Mouse (Mus musculus): Measurements from ENCODE around the gene Trpm4. TPM values are rescaled to one million over a fixed set of nuclear protein-coding genes. Genes with fewer than 3 reads are reported as not detected.
"Not testable (repeated sequence)": the region's sequence is repeated elsewhere in the genome, so short reads cannot be mapped to it uniquely, and the experiment has no call there.

Gene Trpm4
- polyA plus RNA-seq, 1 experiment, result 7.6 TPM

GRCm38 (mm10) chr7:45263006-45263607 is 70.5 kb downstream of the Trpm4 start:
- H3K36me3 ChIP-seq (replicated peaks; ENCODE audit: low read length), result no peaks in the 10 kb centered on the region
- peaks cover 59% of the 10 kb centered on the region for H3K27me3 ChIP-seq (replicated peaks)
- peaks cover 49% of the 10 kb centered on the region for H3K4me1 ChIP-seq
- TF ChIP-seq GATA1 (IDR thresholded peaks at IDR 0.05; ENCODE audit: borderline replicate concordance, low read length) (no peak), FLI1 (IDR thresholded peaks at IDR 0.05; ENCODE audit: low read length) (no peak)
- H3K9me3 ChIP-seq, result no peaks in the 10 kb centered on the region
- H3K4me3 ChIP-seq (replicated peaks), result no peak overlapping the region

- peak overlapping the region; percentile 2 for H3K4me3 ChIP-seq (replicated peaks)
- no peak for TF ChIP-seq FLI1 (IDR thresholded peaks at IDR 0.05; ENCODE audit: low read length)
- TF ChIP-seq GATA1 (IDR thresholded peaks at IDR 0.05; ENCODE audit: borderline replicate concordance, low read length), result no peak
- H3K4me1 ChIP-seq, result peaks cover 48% of the 10 kb centered on the region
- H3K27me3 ChIP-seq (replicated peaks), result peaks cover 60% of the 10 kb centered on the region
- no peaks in the 10 kb centered on the region for H3K36me3 ChIP-seq (replicated peaks; ENCODE audit: low read length)
- no peaks in the 10 kb centered on the region for H3K9me3 ChIP-seq
These were observed 71.3 kb downstream of the Trpm4 start for GRCm38 (mm10) chr7:45262266-45262665.

- Histone ChIP-seq H3K36me3 (replicated peaks; ENCODE audit: low read length) (no peaks in the 10 kb centered on the region), H3K9me3 (no peaks in the 10 kb centered on the region), H3K27me3 (replicated peaks) (peaks cover 57% of the 10 kb centered on the region), H3K4me3 (replicated peaks) (no peak overlapping the region), H3K4me1 (peaks cover 51% of the 10 kb centered on the region)
- TF ChIP-seq FLI1 (IDR thresholded peaks at IDR 0.05; ENCODE audit: low read length) (no peak), GATA1 (IDR thresholded peaks at IDR 0.05; ENCODE audit: borderline replicate concordance, low read length) (no peak)
These were observed 74.3 kb downstream of the Trpm4 start for GRCm38 (mm10) chr7:45259281-45259680.

GRCm38 (mm10) chr7:45257063-45257840 is 76.3 kb downstream of the Trpm4 start:
- Histone ChIP-seq H3K36me3 (replicated peaks; ENCODE audit: low read length) (no peaks in the 10 kb centered on the region), H3K4me3 (replicated peaks) (no peak overlapping the region), H3K4me1 (peaks cover 39% of the 10 kb centered on the region), H3K9me3 (no peaks in the 10 kb centered on the region), H3K27me3 (replicated peaks) (peaks cover 50% of the 10 kb centered on the region)
- TF ChIP-seq GATA1 (IDR thresholded peaks at IDR 0.05; ENCODE audit: borderline replicate concordance, low read length), result no peak
- no peak for TF ChIP-seq FLI1 (IDR thresholded peaks at IDR 0.05; ENCODE audit: low read length)

GRCm38 (mm10) chr7:45255822-45256221 is 77.8 kb downstream of the Trpm4 start:
- H3K36me3 ChIP-seq (replicated peaks; ENCODE audit: low read length); H3K9me3 ChIP-seq; H3K4me3 ChIP-seq (replicated peaks): not testable (repeated sequence)
- Histone ChIP-seq H3K4me1 (peaks cover 26% of the 10 kb centered on the region; the same call in 1 of the 2 replicates), H3K27me3 (replicated peaks) (peaks cover 42% of the 10 kb centered on the region)

- Histone ChIP-seq H3K9me3 (no peaks in the 10 kb centered on the region), H3K36me3 (replicated peaks; ENCODE audit: low read length) (no peaks in the 10 kb centered on the region), H3K4me1 (peaks cover 10% of the 10 kb centered on the region; the same call in 1 of the 2 replicates), H3K27me3 (replicated peaks) (peaks cover 22% of the 10 kb centered on the region), H3K4me3 (replicated peaks) (no peak overlapping the region)
- TF ChIP-seq FLI1 (IDR thresholded peaks at IDR 0.05; ENCODE audit: low read length) (no peak), GATA1 (IDR thresholded peaks at IDR 0.05; ENCODE audit: borderline replicate concordance, low read length) (no peak)
These were observed 79.8 kb downstream of the Trpm4 start for GRCm38 (mm10) chr7:45253806-45254205.

Other genes starting within 250 kb of the Trpm4 start
- 1.7 TPM in 1 of 2 replicates, not detected in the other for gene Rcn3, start 241.6 kb downstream of the Trpm4 start, polyA plus RNA-seq (2012; ENCODE audit: insufficient read depth, low replicate concordance)
- gene Fcgrt, start 229.9 kb downstream of the Trpm4 start, polyA plus RNA-seq (2012; ENCODE audit: insufficient read depth, low replicate concordance), result 28.9 and 70.0 TPM in 2 replicates
- gene Rps11, start 209.3 kb downstream of the Trpm4 start, polyA plus RNA-seq (2012; ENCODE audit: insufficient read depth, low replicate concordance), result 39.7 and 217 TPM in 2 replicates
- 3,981 and 5,869 TPM in 2 replicates for gene Rpl13a, start 205.0 kb downstream of the Trpm4 start, polyA plus RNA-seq (2012; ENCODE audit: insufficient read depth, low replicate concordance)
- gene Gm45713, start 197.5 kb downstream of the Trpm4 start, polyA plus RNA-seq (2012; ENCODE audit: insufficient read depth, low replicate concordance), result 2.1 and 9.4 TPM in 2 replicates
- gene Flt3l, start 197.3 kb downstream of the Trpm4 start, polyA plus RNA-seq (2012; ENCODE audit: insufficient read depth, low replicate concordance), result 78.6 and 81.1 TPM in 2 replicates
- gene Pih1d1, start 179.5 kb downstream of the Trpm4 start, polyA plus RNA-seq (2012; ENCODE audit: insufficient read depth, low replicate concordance), result 35.3 and 64.9 TPM in 2 replicates
- gene Aldh16a1, start 179.2 kb downstream of the Trpm4 start, polyA plus RNA-seq (2012; ENCODE audit: insufficient read depth, low replicate concordance), result 56.7 and 76.4 TPM in 2 replicates
- 0.06 TPM in 1 of 2 replicates, not detected in the other for gene Slc17a7, start 169.8 kb downstream of the Trpm4 start, polyA plus RNA-seq (2012; ENCODE audit: insufficient read depth, low replicate concordance)
- not detected in 2 replicates for gene Gfy, start 154.2 kb downstream of the Trpm4 start, polyA plus RNA-seq (2012; ENCODE audit: insufficient read depth, low replicate concordance)
- not detected in 2 replicates for gene Pth2, start 152.8 kb downstream of the Trpm4 start, polyA plus RNA-seq (2012; ENCODE audit: insufficient read depth, low replicate concordance)
- not detected in 2 replicates for gene Ccdc155, start 128.9 kb downstream of the Trpm4 start, polyA plus RNA-seq (2012; ENCODE audit: insufficient read depth, low replicate concordance)
- gene Dkkl1, start 121.6 kb downstream of the Trpm4 start, polyA plus RNA-seq (2012; ENCODE audit: insufficient read depth, low replicate concordance), result 0.60 TPM in 1 of 2 replicates, not detected in the other
- not detected in 2 replicates for gene Tead2, start 118.0 kb downstream of the Trpm4 start, polyA plus RNA-seq (2012; ENCODE audit: insufficient read depth, low replicate concordance)
- gene Cd37, start 94.7 kb downstream of the Trpm4 start, polyA plus RNA-seq (2012; ENCODE audit: insufficient read depth, low replicate concordance), result 212 and 263 TPM in 2 replicates
- not detected in 2 replicates for gene Slc6a16, start 92.7 kb downstream of the Trpm4 start, polyA plus RNA-seq (2012; ENCODE audit: insufficient read depth, low replicate concordance)
- not detected in 2 replicates for gene Slc6a21, start 56.3 kb downstream of the Trpm4 start, polyA plus RNA-seq (2012; ENCODE audit: insufficient read depth, low replicate concordance)
- not detected in 2 replicates for gene Hrc, start 1.5 kb upstream of the Trpm4 start, polyA plus RNA-seq (2012; ENCODE audit: insufficient read depth, low replicate concordance)
- gene Ppfia3, start 33.2 kb upstream of the Trpm4 start, polyA plus RNA-seq (2012; ENCODE audit: insufficient read depth, low replicate concordance), result 0.79 TPM in 1 of 2 replicates, not detected in the other
- 4.1 TPM in 1 of 2 replicates, not detected in the other for gene Lin7b, start 36.8 kb upstream of the Trpm4 start, polyA plus RNA-seq (2012; ENCODE audit: insufficient read depth, low replicate concordance)
- gene Snrnp70, start 62.0 kb upstream of the Trpm4 start, polyA plus RNA-seq (2012; ENCODE audit: insufficient read depth, low replicate concordance), result 154 and 515 TPM in 2 replicates
- not detected in 2 replicates for gene Kcna7, start 71.9 kb upstream of the Trpm4 start, polyA plus RNA-seq (2012; ENCODE audit: insufficient read depth, low replicate concordance)
- not detected in 2 replicates for gene Ntf5, start 79.9 kb upstream of the Trpm4 start, polyA plus RNA-seq (2012; ENCODE audit: insufficient read depth, low replicate concordance)
- not detected in 2 replicates for gene Lhb, start 87.0 kb upstream of the Trpm4 start, polyA plus RNA-seq (2012; ENCODE audit: insufficient read depth, low replicate concordance)
- gene Gys1, start 101.1 kb upstream of the Trpm4 start, polyA plus RNA-seq (2012; ENCODE audit: insufficient read depth, low replicate concordance), result 33.8 and 44.5 TPM in 2 replicates
- gene Ruvbl2, start 104.3 kb upstream of the Trpm4 start, polyA plus RNA-seq (2012; ENCODE audit: insufficient read depth, low replicate concordance), result 90.5 and 244 TPM in 2 replicates
- 24,502 and 30,989 TPM in 2 replicates for gene Ftl1, start 126.1 kb upstream of the Trpm4 start, polyA plus RNA-seq (2012; ENCODE audit: insufficient read depth, low replicate concordance)
- gene Bax, start 133.1 kb upstream of the Trpm4 start, polyA plus RNA-seq (2012; ENCODE audit: insufficient read depth, low replicate concordance), result 502 and 597 TPM in 2 replicates
- not detected in 2 replicates for gene Tulp2, start 148.1 kb upstream of the Trpm4 start, polyA plus RNA-seq (2012; ENCODE audit: insufficient read depth, low replicate concordance)
- not detected in 2 replicates for gene Gm45808, start 153.0 kb upstream of the Trpm4 start, polyA plus RNA-seq (2012; ENCODE audit: insufficient read depth, low replicate concordance)
- 0.23 and 0.70 TPM in 2 replicates for gene Dhdh, start 155.0 kb upstream of the Trpm4 start, polyA plus RNA-seq (2012; ENCODE audit: insufficient read depth, low replicate concordance)
- gene Nucb1, start 176.6 kb upstream of the Trpm4 start, polyA plus RNA-seq (2012; ENCODE audit: insufficient read depth, low replicate concordance), result 504 and 892 TPM in 2 replicates
- gene Ppp1r15a, start 192.5 kb upstream of the Trpm4 start, polyA plus RNA-seq (2012; ENCODE audit: insufficient read depth, low replicate concordance), result 361 and 818 TPM in 2 replicates
- 2.9 and 16.4 TPM in 2 replicates for gene Plekha4, start 192.6 kb upstream of the Trpm4 start, polyA plus RNA-seq (2012; ENCODE audit: insufficient read depth, low replicate concordance)
- 4.9 and 6.8 TPM in 2 replicates for gene Hsd17b14, start 221.1 kb upstream of the Trpm4 start, polyA plus RNA-seq (2012; ENCODE audit: insufficient read depth, low replicate concordance)
- 20.6 and 56.4 TPM in 2 replicates for gene Bcat2, start 236.4 kb upstream of the Trpm4 start, polyA plus RNA-seq (2012; ENCODE audit: insufficient read depth, low replicate concordance)

Measured in megakaryocyte, embryonic 14.5 days (primary cell).